Mouse (Mus musculus): ENCODE results near the gene Ramp3.

Ramp3 gene

GRCm38 (mm10) chr11:6670044-6670443 lies 11.7 kb downstream of the Ramp3 start:
- no peak for DNase-seq (ENCODE audit: low spot score in 2 of 2)

- DNase-seq (ENCODE audit: low spot score in 2 of 2) = no peak
Observed at GRCm38 (mm10) chr11:6670826-6671225, 12.5 kb downstream of the Ramp3 start.

- DNase-seq (ENCODE audit: low spot score in 2 of 2) = no peak
Observed at GRCm38 (mm10) chr11:6674701-6675100, 16.4 kb downstream of the Ramp3 start.

GRCm38 (mm10) chr11:6675402-6675801 lies 17.1 kb downstream of the Ramp3 start:
- DNase-seq (ENCODE audit: low spot score in 2 of 2) = no peak

DNA sequence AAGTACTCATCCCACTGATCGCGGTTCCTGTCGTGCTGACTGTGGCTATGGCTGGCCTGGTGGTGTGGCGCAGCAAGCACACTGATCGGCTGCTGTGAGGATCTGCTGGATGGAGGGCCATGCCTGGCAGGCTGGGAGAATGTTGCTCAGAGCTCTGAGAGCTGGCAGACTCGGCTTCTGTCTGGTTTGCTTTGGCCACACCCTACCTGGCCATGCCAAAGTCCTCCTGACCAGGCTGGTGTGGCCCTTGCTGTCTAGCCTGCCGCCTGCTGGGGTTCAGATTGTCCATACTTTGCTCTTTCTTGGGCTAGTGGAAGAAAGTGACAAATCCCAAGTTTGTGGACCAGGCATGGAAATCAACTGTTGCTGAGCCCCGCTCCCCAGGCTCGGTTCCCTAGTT lies 18.3 kb downstream of the Ramp3 start:
- DNase-seq (ENCODE audit: low spot score in 2 of 2) = no peak

DNA sequence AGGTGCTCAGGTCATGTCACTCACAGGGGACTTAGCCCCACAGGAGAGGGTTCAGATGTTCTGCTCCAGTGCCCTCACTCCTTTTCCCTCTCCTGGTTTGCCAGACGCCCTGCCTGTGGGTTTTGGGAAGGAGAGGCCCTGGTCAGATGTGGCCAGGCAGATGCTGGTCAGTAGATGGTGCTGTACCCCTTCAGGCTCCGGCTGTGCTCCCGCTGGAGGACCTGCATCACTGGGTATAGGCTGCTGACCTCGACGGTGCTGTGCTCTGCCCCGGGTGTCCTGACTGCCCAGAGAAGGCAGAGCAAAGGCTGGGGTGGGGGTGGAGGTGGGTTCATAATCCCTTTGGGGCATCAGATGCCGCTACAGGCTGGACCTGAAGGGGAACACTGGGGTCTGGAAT lies 19.2 kb downstream of the Ramp3 start:
- no peak for DNase-seq (ENCODE audit: low spot score in 2 of 2)

DNA sequence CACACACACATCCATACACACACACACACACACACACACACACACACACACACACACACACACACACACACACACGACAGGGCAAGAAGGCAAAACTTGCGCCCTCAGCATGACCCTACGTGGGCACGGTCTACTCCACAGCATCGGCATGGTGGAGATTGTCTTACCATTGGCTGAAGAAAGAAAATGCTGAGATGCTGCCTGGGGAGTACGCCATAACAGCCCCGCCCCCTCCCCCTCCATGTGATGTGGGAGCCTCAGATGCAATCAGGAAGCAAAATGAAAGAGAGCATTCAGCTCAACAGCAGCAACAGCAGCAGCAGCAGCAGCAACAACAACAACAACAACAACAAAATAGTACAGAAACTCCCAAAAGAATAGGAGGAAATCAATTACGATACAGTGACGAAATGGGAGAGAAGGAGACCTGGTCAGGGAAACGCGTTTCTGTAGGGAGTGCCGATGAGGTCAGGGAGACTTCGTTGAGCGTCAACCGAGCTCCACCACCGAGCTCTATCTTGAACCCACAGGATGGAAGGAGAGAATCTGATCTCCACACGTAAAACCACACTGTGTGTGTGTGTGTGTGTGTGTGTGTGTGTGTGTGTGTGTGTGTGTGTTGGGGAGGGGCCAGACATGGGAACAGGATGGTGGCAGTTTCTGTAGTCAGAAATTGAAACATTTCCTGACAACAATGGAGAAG lies 21.5 kb downstream of the Ramp3 start:
- no peak for DNase-seq (ENCODE audit: low spot score in 2 of 2)

DNA sequence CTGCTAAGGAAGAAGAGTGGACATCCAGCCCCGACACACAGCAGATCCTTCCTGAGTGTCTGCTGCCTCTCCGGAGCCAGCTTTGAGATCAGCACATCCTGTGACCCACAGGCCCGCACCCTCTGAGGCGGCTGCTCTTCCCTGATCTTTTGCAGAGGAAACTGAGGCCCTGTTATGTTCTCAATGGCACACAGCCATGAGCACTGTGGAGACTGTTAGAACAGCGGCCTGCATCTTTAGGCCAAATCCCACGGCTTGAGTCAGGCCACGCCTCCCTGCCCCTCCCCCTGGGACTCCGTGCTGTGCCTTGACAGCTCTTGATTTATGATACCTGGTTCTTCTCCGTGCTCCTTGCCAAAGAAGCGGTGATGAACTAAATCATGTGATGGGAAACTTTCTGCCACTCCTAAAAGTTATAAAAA lies 22.1 kb downstream of the Ramp3 start:
- no peak for DNase-seq (ENCODE audit: low spot score in 2 of 2)

GRCm38 (mm10) chr11:6684741-6685140 lies 26.4 kb downstream of the Ramp3 start:
- no peak for DNase-seq (ENCODE audit: low spot score in 2 of 2)

DNA sequence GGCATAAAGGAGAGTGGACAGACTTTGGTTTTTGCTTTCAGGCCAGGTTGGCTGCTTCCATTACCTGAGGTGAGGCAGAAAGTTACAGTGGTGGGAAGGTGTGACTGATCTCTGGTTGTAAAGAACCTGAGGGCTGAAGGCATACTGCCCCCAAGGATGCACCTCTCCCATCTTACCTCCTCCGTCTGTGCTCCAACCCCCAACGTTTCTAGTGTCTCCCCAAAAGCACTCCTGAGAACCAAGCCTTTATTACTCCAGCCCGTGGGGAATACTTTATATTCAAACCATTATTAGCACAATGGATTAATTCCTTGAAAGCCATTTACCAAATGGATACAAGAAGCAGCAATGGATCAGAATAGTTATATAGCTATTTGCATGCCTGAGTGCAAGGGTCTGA lies 30.6 kb downstream of the Ramp3 start:
- DNase-seq (ENCODE audit: low spot score in 2 of 2) = no peak

GRCm38 (mm10) chr11:6692341-6692740 lies 34.0 kb downstream of the Ramp3 start:
- DNase-seq (ENCODE audit: low spot score in 2 of 2) = no peak

DNA sequence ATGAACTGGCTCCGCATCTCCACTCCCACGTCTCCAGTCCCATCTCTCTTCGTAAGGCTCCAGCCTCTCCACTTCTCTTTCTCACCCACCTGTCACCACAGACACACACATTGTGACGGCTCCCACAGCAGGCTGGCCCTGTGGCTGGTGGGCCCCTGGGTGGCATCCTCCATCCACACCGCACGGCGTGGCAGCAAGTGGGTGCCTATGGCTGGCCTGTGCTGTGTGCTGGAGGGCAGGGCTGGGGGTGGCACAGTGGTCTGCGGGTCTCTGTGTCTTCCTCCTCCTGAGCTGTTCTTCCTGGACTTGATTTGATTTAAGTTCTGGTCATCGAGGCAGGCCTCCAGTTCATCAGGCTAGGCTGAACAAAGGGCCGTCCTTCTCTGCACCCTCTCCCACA lies 35.8 kb downstream of the Ramp3 start:
- no peak for DNase-seq (ENCODE audit: low spot score in 2 of 2)

GRCm38 (mm10) chr11:6695176-6695575 lies 36.9 kb downstream of the Ramp3 start:
- DNase-seq (ENCODE audit: low spot score in 2 of 2) = no peak

DNA sequence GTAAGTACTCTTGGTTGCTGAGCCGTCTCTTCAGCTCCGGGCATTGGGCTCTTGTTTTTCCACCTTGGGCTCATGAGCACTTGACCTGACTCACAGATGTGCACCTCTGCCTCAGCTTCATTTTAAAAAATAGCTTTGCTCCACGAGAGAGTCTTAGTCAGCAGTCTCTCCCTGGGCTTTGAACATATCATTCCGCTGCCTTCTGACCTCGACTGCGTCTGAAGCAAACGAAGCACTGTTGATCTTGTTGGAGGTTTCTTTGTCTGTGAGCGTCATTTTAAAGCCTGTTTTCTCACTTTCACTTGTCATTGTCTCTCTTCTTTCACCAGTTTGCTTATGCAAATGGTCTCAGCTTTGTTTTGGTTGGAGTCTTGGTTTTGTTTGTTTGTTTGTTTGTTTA lies 38.2 kb downstream of the Ramp3 start:
- DNase-seq (ENCODE audit: low spot score in 2 of 2) = no peak

DNA sequence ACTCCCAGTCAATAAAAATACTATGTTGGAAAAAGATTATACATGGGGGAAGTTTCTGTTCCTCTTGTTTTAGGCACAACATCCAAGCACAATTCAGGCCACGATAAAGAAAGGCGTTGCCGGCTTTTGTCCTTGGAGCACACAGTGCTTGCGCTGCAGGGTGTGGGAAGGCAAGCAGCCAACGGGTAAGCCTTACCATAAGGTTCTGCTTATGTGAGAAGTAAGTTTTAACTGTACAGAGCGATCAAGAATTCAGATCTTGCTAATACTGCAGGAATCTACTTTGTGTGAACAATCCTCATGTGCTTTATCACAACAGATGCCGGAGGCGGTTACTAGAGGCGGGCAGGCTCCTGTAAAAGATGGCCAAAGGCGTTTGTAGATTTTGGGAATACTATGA lies 39.4 kb downstream of the Ramp3 start:
- DNase-seq (ENCODE audit: low spot score in 2 of 2) = no peak

- DNase-seq (ENCODE audit: low spot score in 2 of 2) = no peak
Observed at GRCm38 (mm10) chr11:6698281-6698680, 40.0 kb downstream of the Ramp3 start.

DNA sequence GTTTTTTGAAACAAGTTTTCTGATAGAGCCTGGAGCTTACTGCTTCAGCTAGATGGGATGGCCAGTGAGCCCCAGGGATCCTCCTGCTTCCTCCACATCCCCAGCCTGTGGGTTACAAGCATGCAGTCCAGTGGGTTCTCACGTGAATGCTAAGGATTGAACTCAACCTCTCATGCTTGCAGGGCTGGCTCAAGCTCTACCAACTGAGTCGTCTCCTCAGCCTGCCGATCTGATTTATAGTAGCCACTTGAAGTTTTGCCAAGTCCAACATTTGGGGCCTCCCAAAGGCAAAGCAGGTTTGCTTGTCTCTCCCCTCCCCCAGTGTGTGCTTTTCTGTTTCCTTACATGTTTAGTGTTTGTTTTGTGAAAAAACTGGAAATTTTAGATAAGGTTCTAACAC lies 43.9 kb downstream of the Ramp3 start:
- DNase-seq (ENCODE audit: low spot score in 2 of 2) = no peak

DNA sequence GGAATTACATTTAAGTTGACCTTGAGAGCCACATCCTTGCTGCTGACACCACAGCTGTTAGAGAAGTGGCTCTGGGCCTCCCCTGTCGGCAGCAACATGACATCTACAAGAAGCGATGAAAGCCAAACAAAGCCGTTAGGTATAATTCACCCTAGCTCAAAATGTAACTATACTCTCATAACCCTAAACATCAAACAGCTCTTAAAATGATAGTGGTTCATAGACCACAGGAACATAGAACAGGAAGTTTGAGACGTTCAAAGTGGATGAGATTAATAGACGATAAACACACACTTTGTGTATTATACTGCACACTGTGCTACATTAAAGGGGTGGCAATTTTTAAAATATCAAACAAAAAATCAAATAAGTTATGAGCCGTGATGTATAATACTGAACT lies 46.5 kb downstream of the Ramp3 start:
- DNase-seq (ENCODE audit: low spot score in 2 of 2) = no peak

- DNase-seq (ENCODE audit: low spot score in 2 of 2) = no peak
Observed at GRCm38 (mm10) chr11:6705516-6705915, 47.2 kb downstream of the Ramp3 start.

DNA sequence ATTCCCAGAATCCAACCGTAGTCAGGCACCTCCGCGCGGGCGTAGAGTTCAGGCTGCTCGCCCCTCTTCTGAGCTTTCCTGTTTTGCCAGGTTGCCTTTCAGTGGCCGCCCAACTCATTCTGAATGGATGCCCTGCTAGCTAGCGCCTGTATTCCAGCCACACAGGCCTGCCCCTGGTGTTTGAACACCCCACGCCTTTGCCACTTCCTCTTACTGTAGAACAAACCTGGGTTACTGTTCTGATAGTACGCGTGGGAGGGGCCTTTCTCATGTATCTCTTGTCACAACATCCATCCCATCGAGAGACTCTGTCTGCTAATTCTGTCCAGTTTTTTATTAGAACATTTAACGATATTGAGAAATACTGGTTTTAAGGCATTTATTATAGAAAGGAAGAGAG lies 48.5 kb downstream of the Ramp3 start:
- DNase-seq (ENCODE audit: low spot score in 2 of 2) = no peak

- no peak for DNase-seq (ENCODE audit: low spot score in 2 of 2)
Observed at GRCm38 (mm10) chr11:6708437-6708836, 50.1 kb downstream of the Ramp3 start.

- no peak for DNase-seq (ENCODE audit: low spot score in 2 of 2)
Observed at GRCm38 (mm10) chr11:6710409-6710808, 52.1 kb downstream of the Ramp3 start.

DNA sequence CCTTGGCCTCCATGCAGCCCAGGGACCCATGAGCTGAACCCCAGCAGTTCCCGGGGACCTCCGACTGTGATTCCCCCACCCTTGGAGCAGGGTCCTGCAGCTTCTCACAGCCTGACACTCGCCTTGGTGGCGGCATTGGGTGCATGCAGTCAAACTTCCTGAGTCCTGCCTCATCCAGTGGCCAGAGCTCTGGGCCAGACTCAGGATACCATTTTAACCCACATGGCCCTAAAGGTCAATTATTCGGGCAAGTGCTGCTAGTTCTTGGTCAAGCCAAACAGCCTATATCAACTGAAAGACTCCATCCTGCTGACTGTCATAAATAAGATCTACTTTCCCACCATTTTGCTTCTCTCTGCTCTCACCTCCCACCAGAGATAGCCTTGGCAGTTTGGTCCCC lies 62.4 kb downstream of the Ramp3 start:
- no peak for DNase-seq (ENCODE audit: low spot score in 2 of 2)

DNA sequence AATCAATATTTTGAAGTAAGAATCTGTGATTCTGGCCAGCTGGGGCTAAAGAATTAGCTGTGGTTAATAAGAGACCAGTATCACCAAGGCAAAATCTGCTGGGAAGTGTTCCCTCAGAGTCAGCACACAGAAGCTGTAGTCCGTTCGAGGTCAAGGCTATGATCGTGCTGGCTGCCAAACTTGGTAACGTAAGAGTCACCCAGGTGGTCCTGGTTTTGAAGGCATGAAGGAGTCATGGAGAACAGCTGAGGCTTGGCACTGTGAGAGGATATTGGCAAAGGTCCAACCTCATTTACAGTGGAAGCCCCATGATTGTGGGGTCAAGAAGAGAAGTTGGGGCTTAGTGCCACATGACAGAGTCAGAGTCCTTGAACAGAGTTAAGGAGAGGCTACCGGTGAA lies 68.6 kb downstream of the Ramp3 start:
- no peak for DNase-seq (ENCODE audit: low spot score in 2 of 2)

All from cerebellum, postnatal 4 days (tissue).